Mouse (Mus musculus): ENCODE measurements around the gene Spo11.

Gene Spo11

GRCm38 (mm10) chr2:172958579-172958978, 18.9 kb upstream of the Spo11 start:
- DNase-seq (ENCODE audit: extremely low spot score, low read depth, low spot score): no peak

- DNase-seq (ENCODE audit: extremely low spot score, low read depth, low spot score): no peak
Measured at GRCm38 (mm10) chr2:172959006-172959768, 18.3 kb upstream of the Spo11 start.

GRCm38 (mm10) chr2:172960350-172960749, 17.1 kb upstream of the Spo11 start:
- no peak for DNase-seq (ENCODE audit: extremely low spot score, low read depth, low spot score)

GRCm38 (mm10) chr2:172961211-172961610, 16.3 kb upstream of the Spo11 start:
- no peak for DNase-seq (ENCODE audit: extremely low spot score, low read depth, low spot score)

GRCm38 (mm10) chr2:172965249-172965648, 12.3 kb upstream of the Spo11 start:
- DNase-seq (ENCODE audit: extremely low spot score, low read depth, low spot score): no peak

- no peak for DNase-seq (ENCODE audit: extremely low spot score, low read depth, low spot score)
Measured at GRCm38 (mm10) chr2:172966480-172966879, 11.0 kb upstream of the Spo11 start.

GRCm38 (mm10) chr2:172971865-172972264, 5.6 kb upstream of the Spo11 start:
- no peak for DNase-seq (ENCODE audit: extremely low spot score, low read depth, low spot score)

- DNase-seq (ENCODE audit: extremely low spot score, low read depth, low spot score): no peak
Measured at GRCm38 (mm10) chr2:172973806-172974565, 3.5 kb upstream of the Spo11 start.

- DNase-seq (ENCODE audit: extremely low spot score, low read depth, low spot score): no peak
Measured at GRCm38 (mm10) chr2:172974701-172975100, 2.8 kb upstream of the Spo11 start.

GRCm38 (mm10) chr2:172975159-172975558, 2.3 kb upstream of the Spo11 start:
- DNase-seq (ENCODE audit: extremely low spot score, low read depth, low spot score): no peak

GRCm38 (mm10) chr2:172976661-172977238, 750 bp upstream of the Spo11 start:
- no peak for DNase-seq (ENCODE audit: extremely low spot score, low read depth, low spot score)

GRCm38 (mm10) chr2:172978131-172978633, 682 bp downstream of the Spo11 start:
- DNase-seq (ENCODE audit: extremely low spot score, low read depth, low spot score): no peak

GRCm38 (mm10) chr2:172979666-172980345, 2.3 kb downstream of the Spo11 start:
- DNase-seq (ENCODE audit: extremely low spot score, low read depth, low spot score): no peak

- DNase-seq (ENCODE audit: extremely low spot score, low read depth, low spot score): no peak
Measured at GRCm38 (mm10) chr2:172982776-172983561, 5.5 kb downstream of the Spo11 start.

- DNase-seq (ENCODE audit: extremely low spot score, low read depth, low spot score): no peak
Measured at GRCm38 (mm10) chr2:172990161-172990560, 12.7 kb downstream of the Spo11 start.

- DNase-seq (ENCODE audit: extremely low spot score, low read depth, low spot score): peak; percentile 69
Measured at GRCm38 (mm10) chr2:172996207-172996606, 18.7 kb downstream of the Spo11 start.

- no peak for DNase-seq (ENCODE audit: extremely low spot score, low read depth, low spot score)
Measured at GRCm38 (mm10) chr2:172997748-172998147, 20.2 kb downstream of the Spo11 start.

GRCm38 (mm10) chr2:172998478-172998877, 21.0 kb downstream of the Spo11 start:
- no peak for DNase-seq (ENCODE audit: extremely low spot score, low read depth, low spot score)

- peak; percentile 98 for DNase-seq (ENCODE audit: extremely low spot score, low read depth, low spot score)
Measured at GRCm38 (mm10) chr2:172999630-173000284, 22.3 kb downstream of the Spo11 start, which contains the start of gene Rae1. Rae1 (plus strand) TSS chr2:173000117.

- no peak for DNase-seq (ENCODE audit: extremely low spot score, low read depth, low spot score)
Measured at GRCm38 (mm10) chr2:173000285-173000652, 22.8 kb downstream of the Spo11 start.

All from hindlimb bud, embryonic 11.5 days (tissue).